15 mouse cellular contexts compared by ENCODE assay signal in the genomic region with DNA sequence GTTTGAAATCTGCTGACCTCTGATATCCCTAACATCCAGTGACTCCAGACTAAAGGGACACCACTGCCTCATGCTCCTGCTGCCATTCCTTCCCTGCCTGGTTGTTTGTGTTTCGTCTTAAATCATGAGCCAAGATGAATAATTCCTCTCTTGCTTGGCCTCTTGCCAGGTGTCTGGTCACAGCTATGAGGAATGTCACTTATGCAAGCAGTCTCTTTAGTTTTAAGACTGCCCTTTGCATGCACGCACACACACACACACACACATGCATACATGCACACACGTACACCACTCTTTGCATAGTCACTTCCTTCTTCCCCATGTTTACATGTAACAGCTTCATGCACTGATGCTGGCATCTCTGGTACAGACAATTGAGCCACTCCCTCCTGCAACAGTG.
DNase-seq lines count a peak whose midpoint lies in the region; ATAC-seq and TF ChIP-seq lines count a peak whose summit lies in the region.
"Had no signal": no experiment of that assay in that cellular context is flagged by ENCODE, and none has a peak within 500 bp of the region (broad histone marks: within the 10 kb centered on the region; RNA-seq: fewer than 3 reads in every experiment).

No protein-coding gene starts in this region.

- no peak overlapping the region for H3K9ac ChIP-seq in kidney, postnatal 0 days (ENCODE audit: low read depth, low read length)
- no peak overlapping the region for H3K9ac ChIP-seq in embryonic facial prominence, embryonic 14.5 days (ENCODE audit: low read depth, low read length)
- H3K9ac ChIP-seq: midbrain, embryonic 12.5 days had no signal

- 24% methylated on average over 3 of the region's 3 CpGs for WGBS in kidney, postnatal 0 days
- WGBS in embryonic facial prominence, embryonic 14.5 days: 51% methylated on average over 3 of the region's 3 CpGs

- DNase-seq in cerebellum, postnatal 10 days: peak; percentile 24 to 36
- no peak for DNase-seq in cerebellum, postnatal 4 days (ENCODE audit: low spot score in 2 of 2)
- peak; percentile 57 for DNase-seq in kidney, postnatal 0 days (ENCODE audit: low spot score)
- DNase-seq in kidney, adult 8-10 months: no peak
- DNase-seq in 3T3-L1 (ENCODE audit: low read depth, low spot score): peak; percentile 68
- peak; percentile 63 for DNase-seq in embryonic facial prominence, embryonic 14.5 days (ENCODE audit: low spot score)
- DNase-seq in c-Kit-positive CD71-positive TER-119-positive erythroid progenitor cells, embryonic 14.5 days (ENCODE audit: low spot score): no peak
- no peak for DNase-seq in thymus, postnatal 25 days
- DNase-seq: cerebellum, adult 9-11 months; gastrocnemius, postnatal 25 days; left cerebral cortex, postnatal 4 days had no signal

- no peak overlapping the region for H3K4me2 ChIP-seq in kidney, postnatal 0 days (ENCODE audit: low read length)
- H3K4me2 ChIP-seq in embryonic facial prominence, embryonic 14.5 days (ENCODE audit: low read depth, low read length): no peak overlapping the region
- H3K4me2 ChIP-seq: midbrain, embryonic 12.5 days had no signal

- no peak; the same call in 1 of the 2 replicates for ATAC-seq in kidney, postnatal 0 days (replicated peaks; ENCODE audit: low FRiP score, low read depth)
- ATAC-seq in embryonic facial prominence, embryonic 14.5 days (ENCODE audit: low read depth): peak; percentile 47; the same call in 1 of the 2 replicates

- H3K27ac ChIP-seq in kidney, postnatal 0 days: no peak overlapping the region
- no peak overlapping the region for H3K27ac ChIP-seq in embryonic facial prominence, embryonic 14.5 days (replicated peaks; ENCODE audit: low read depth, low read length)
- H3K27ac ChIP-seq: midbrain, embryonic 12.5 days; stomach, postnatal 0 days had no signal

- no peak overlapping the region for H3K4me3 ChIP-seq in kidney, postnatal 0 days (replicated peaks; ENCODE audit: low read depth, low read length)
- no peak overlapping the region for H3K4me3 ChIP-seq in embryonic facial prominence, embryonic 14.5 days (ENCODE audit: low read depth, low read length)
- H3K4me3 ChIP-seq: erythroblast, embryonic 14.5 days; midbrain, embryonic 12.5 days had no signal

- H3K36me3 ChIP-seq in kidney, postnatal 0 days (ENCODE audit: insufficient read depth, low read length): no peaks in the 10 kb centered on the region
- no peaks in the 10 kb centered on the region for H3K36me3 ChIP-seq in embryonic facial prominence, embryonic 14.5 days (ENCODE audit: control insufficient read depth, insufficient read depth, low read length)
- H3K36me3 ChIP-seq: G1E; midbrain, embryonic 12.5 days had no signal

- H3K4me1 ChIP-seq in kidney, postnatal 0 days (replicated peaks; ENCODE audit: insufficient read depth, low read length): no peaks in the 10 kb centered on the region
- H3K4me1 ChIP-seq in embryonic facial prominence, embryonic 14.5 days (ENCODE audit: control insufficient read depth, insufficient read depth, low read length): peaks cover 3% of the 10 kb centered on the region; the same call in 1 of the 2 replicates

- no peaks in the 10 kb centered on the region for H3K9me3 ChIP-seq in kidney, postnatal 0 days (replicated peaks; ENCODE audit: low read length)
- H3K9me3 ChIP-seq in embryonic facial prominence, embryonic 14.5 days (ENCODE audit: control insufficient read depth, low read length): no peaks in the 10 kb centered on the region
- H3K9me3 ChIP-seq: midbrain, embryonic 12.5 days had no signal

- no peaks in the 10 kb centered on the region for H3K27me3 ChIP-seq in kidney, postnatal 0 days (ENCODE audit: insufficient read depth, low read length)
- no peaks in the 10 kb centered on the region for H3K27me3 ChIP-seq in embryonic facial prominence, embryonic 14.5 days (replicated peaks; ENCODE audit: control insufficient read depth, insufficient read depth, low read length)

- no peak for TF ChIP-seq CTCF in kidney, postnatal 0 days (IDR thresholded peaks at IDR 0.05; ENCODE audit: low read depth)

Comparison
In these comparisons a context has a peak if more than half of its experiments do, and no peak if none do; other contexts are left out.
1. DNase-seq: peak in cerebellum, postnatal 10 days (2 of 2), kidney, postnatal 0 days (single experiment), 3T3-L1 (single experiment) and embryonic facial prominence, embryonic 14.5 days (single experiment); none in cerebellum, postnatal 4 days (0 of 2), kidney, adult 8-10 months (0 of 2), c-Kit-positive CD71-positive TER-119-positive erythroid progenitor cells, embryonic 14.5 days (single experiment) and thymus, postnatal 25 days (single experiment).